Mouse (Mus musculus) midbrain, embryonic 11.5 days (tissue): ENCODE results near the gene Rassf9. TPM values are rescaled to one million over a fixed set of nuclear protein-coding genes. Genes with fewer than 3 reads are reported as not detected.

ENCODE experiments used
- ATAC-seq: fragments of 200-750 bp; cut with Nextera tagmentation; 2 replicates; pipeline ENCODE4 v1.8.0; 2017; ENCODE audit warnings: moderate TSS enrichment, moderate library complexity; ENCODE audit not compliant: low FRiP score
- DNase-seq: peaks from one replicate; pipeline ENCODE4 v3.0.0; 2015; ENCODE audit warnings: low spot score; ENCODE audit errors: missing footprints
- H3K27ac ChIP-seq: fragments of 300-500 bp; sonication (generic); 2 replicates; pipeline ENCODE4 v1.5.1; 2014; ENCODE audit warnings: low read depth, low read length
- H3K27me3 ChIP-seq: fragments of 300-500 bp; sonication (generic); 2 replicates; pipeline ENCODE4 v1.6.1; 2014; ENCODE audit warnings: mild to moderate bottlenecking, low read length, moderate library complexity, mixed read lengths; ENCODE audit not compliant: control insufficient read depth, insufficient read depth
- H3K36me3 ChIP-seq: fragments of 300-500 bp; sonication (generic); 2 replicates; pipeline ENCODE4 v1.6.1; 2014; ENCODE audit warnings: mild to moderate bottlenecking, low read length, moderate library complexity, mixed read lengths; ENCODE audit not compliant: control insufficient read depth, insufficient read depth
- H3K4me1 ChIP-seq: fragments of 300-500 bp; sonication (generic); 2 replicates; pipeline ENCODE4 v1.6.1; 2014; ENCODE audit warnings: low read length; ENCODE audit not compliant: control insufficient read depth, insufficient read depth
- H3K4me2 ChIP-seq: fragments of 300-500 bp; sonication (generic); 2 replicates; pipeline ENCODE4 v1.6.1; 2014; ENCODE audit warnings: mild to moderate bottlenecking, moderate library complexity
- H3K4me3 ChIP-seq: fragments of 300-500 bp; sonication (generic); 2 replicates; pipeline ENCODE4 v1.5.1; 2014; ENCODE audit warnings: low read depth, low read length
- H3K9ac ChIP-seq: fragments of 300-500 bp; sonication (generic); 2 replicates; pipeline ENCODE4 v1.6.1; 2014; ENCODE audit warnings: low read length
- H3K9me3 ChIP-seq: fragments of 300-500 bp; sonication (generic); 2 replicates; pipeline ENCODE4 v1.6.1; 2016; ENCODE audit warnings: low read length; ENCODE audit not compliant: control insufficient read depth
- WGBS: fragments of 180-500 bp; shearing (Covaris S2); extraction: QIAGEN DNeasy Blood & Tissue Kit; methylation state at CpG from one replicate; pipeline ENCODE4 v1.1.7; 2014; 5-methylcytosine and 5-hydroxymethylcytosine counted together
- polyA plus RNA-seq: library from polyadenylated mRNA; unstranded; fragments of >200 nt; fragmentation: Nextera tagmentation; extraction: Ambion mirVana; gene quantifications from 2 replicates; pipeline ENCODE4 v1.2.1, GENCODE M21; 2014

The Rassf9 gene
- polyA plus RNA-seq, 1 experiment from 2014 or later, result 0.87 TPM

DNA sequence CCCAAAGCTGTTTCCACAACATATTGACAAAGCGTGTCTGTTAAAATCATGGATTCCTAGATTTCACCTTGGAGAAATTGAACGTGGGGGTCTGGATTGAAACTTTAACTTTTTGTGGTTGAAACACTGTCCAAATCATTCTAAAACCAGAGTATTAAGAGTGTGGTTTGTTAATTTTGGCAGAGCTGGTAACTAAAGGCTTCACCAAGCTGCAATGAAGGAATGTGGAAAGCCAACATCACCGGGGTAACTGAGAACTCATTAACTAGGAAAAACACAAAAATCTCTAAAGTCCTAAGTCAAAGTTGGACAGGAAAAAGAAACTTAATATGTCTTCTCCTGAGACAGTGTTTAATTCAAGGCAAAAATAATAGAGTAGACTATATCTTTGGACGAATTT lies 41.9 kb downstream of the Rassf9 start:
- Histone ChIP-seq H3K9me3 (no peaks in the 10 kb centered on the region), H3K4me3 (no peak overlapping the region), H3K9ac (no peak overlapping the region), H3K4me2 (no peak overlapping the region), H3K4me1 (no peaks in the 10 kb centered on the region), H3K27ac (no peak overlapping the region), H3K36me3 (no peaks in the 10 kb centered on the region), H3K27me3 (no peaks in the 10 kb centered on the region)
- WGBS, result 74% methylated on average over 4 of the region's 4 CpGs
- no peak for DNase-seq
- no peak for ATAC-seq

GRCm38 (mm10) chr10:102562488-102562887 lies 50.5 kb downstream of the Rassf9 start:
- no peak overlapping the region for H3K9ac ChIP-seq
- DNase-seq, result no peak
- H3K4me3 ChIP-seq, result no peak overlapping the region
- 67% methylated on average over 1 of the region's 1 CpGs for WGBS
- H3K9me3 ChIP-seq, result no peaks in the 10 kb centered on the region
- ATAC-seq, result no peak
- H3K27ac ChIP-seq, result no peak overlapping the region
- H3K4me1 ChIP-seq, result no peaks in the 10 kb centered on the region
- no peaks in the 10 kb centered on the region for H3K27me3 ChIP-seq
- H3K4me2 ChIP-seq, result no peak overlapping the region
- H3K36me3 ChIP-seq, result no peaks in the 10 kb centered on the region

DNA sequence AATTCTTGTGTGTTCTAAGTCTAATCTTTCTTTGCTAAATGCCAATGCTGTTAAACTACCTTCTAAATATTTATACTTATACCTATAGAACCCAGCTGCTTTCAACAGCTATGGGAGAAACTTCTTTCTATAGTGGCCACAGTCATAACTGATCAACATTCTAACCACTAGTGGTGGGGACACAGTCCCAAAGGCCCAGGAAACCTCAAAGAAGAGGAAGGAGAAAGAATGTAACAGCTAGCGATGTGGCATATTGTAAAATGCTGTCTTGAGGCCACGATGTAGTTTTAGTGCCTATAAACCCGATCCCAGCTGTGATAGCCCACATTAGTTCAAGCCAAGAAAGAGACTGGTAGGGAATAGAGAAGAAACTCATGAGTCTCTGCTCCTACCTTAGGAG lies 65.9 kb downstream of the Rassf9 start:
- H3K36me3 ChIP-seq, result no peaks in the 10 kb centered on the region
- no peak for ATAC-seq
- no peaks in the 10 kb centered on the region for H3K9me3 ChIP-seq
- no peak for DNase-seq
- H3K27ac ChIP-seq, result no peak overlapping the region
- no peak overlapping the region for H3K9ac ChIP-seq
- H3K4me1 ChIP-seq, result no peaks in the 10 kb centered on the region
- no peak overlapping the region for H3K4me3 ChIP-seq
- over 99% methylated on average over 3 of the region's 3 CpGs for WGBS
- no peaks in the 10 kb centered on the region for H3K27me3 ChIP-seq
- no peak overlapping the region for H3K4me2 ChIP-seq

DNA sequence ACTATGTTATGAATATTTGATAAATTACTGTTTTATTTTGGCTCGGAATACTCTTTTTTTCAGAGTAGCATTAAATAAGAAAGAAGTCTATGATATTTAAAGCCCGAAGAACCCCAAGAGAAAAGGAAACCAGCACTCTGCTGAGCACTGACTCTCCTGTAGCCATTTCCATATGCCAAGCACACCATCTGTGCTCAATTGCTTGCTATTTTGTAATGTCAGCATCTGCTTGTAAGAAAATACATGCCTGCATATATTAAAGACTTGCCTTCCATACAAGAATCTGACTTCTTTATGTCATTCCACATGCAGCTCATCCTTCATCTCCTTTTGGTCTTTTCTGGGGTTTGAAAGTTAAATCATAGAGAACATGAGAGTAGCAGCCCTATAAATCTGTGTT lies 82.3 kb downstream of the Rassf9 start:
- Histone ChIP-seq H3K36me3 (no peaks in the 10 kb centered on the region), H3K4me1 (no peaks in the 10 kb centered on the region), H3K27me3 (no peaks in the 10 kb centered on the region), H3K4me3 (no peak overlapping the region), H3K9me3 (no peaks in the 10 kb centered on the region), H3K27ac (no peak overlapping the region), H3K4me2 (no peak overlapping the region), H3K9ac (no peak overlapping the region)
- no peak for ATAC-seq
- WGBS, result 93% methylated on average over 2 of the region's 2 CpGs
- DNase-seq, result no peak

Other genes with a start within 250 kb of the Rassf9 start
- 0.56 and 0.81 TPM in 2 replicates for gene Nts, start 21.7 kb upstream of the Rassf9 start, polyA plus RNA-seq